Mouse (Mus musculus): ENCODE data around the gene Adh7.

The Adh7 gene

DNA sequence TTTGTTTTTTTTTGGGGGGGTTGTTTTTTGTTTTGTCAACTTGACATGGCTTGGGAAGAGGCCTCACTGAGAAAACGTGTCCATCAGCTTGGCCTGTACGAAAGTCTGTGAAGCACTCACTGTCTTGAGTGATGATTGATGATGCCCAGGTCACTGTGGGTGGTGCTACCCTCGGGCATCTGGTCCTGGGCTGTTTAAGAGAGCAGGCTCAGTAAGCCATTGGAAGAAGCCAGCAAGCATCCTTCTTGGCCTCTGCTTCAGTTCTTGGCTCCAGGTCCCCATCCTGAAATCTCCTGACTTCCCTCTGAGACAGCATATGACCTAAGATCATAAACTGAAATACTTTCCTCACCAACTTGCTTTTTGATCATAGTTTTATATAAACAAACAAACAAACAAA, 37.8 kb downstream of the Adh7 start:
- no peak for DNase-seq (ENCODE audit: low read depth)

DNA sequence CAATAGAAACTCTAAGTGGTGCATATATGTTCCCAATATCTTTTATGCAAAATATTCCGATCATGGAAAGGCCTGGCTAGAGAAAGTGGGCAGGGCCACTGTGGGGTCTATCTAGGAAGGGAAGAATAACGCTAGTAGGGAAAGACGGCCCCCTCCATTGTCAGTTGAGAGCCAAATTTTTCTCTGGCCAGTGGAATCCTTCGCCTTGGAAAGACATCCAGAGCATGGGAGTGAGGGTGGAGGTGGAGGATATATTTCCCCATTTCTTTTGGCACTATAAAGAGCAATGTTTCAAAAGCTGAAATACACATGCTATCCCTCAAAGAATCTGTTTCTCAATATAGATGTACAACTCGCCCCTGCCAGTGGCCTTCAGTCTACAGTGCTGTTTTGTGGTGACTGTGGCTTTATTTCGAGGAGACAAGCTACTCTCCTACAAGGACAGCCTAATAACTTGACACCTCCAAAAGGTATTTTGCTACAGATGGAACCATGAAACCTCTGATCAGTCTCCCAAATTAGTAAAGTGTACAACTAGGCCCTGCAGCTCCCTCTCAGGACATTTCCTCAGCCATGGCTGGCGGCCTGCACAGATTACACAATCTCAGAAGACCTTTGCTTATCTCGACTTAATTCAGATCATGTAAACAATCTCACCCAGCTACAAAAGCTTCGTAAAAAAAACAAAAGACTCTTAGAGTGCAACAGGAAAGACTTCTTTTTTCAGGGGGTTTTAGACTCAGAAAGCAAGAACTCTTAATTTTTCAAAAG, 38.4 kb downstream of the Adh7 start:
- no peak for DNase-seq (ENCODE audit: low read depth)

DNA sequence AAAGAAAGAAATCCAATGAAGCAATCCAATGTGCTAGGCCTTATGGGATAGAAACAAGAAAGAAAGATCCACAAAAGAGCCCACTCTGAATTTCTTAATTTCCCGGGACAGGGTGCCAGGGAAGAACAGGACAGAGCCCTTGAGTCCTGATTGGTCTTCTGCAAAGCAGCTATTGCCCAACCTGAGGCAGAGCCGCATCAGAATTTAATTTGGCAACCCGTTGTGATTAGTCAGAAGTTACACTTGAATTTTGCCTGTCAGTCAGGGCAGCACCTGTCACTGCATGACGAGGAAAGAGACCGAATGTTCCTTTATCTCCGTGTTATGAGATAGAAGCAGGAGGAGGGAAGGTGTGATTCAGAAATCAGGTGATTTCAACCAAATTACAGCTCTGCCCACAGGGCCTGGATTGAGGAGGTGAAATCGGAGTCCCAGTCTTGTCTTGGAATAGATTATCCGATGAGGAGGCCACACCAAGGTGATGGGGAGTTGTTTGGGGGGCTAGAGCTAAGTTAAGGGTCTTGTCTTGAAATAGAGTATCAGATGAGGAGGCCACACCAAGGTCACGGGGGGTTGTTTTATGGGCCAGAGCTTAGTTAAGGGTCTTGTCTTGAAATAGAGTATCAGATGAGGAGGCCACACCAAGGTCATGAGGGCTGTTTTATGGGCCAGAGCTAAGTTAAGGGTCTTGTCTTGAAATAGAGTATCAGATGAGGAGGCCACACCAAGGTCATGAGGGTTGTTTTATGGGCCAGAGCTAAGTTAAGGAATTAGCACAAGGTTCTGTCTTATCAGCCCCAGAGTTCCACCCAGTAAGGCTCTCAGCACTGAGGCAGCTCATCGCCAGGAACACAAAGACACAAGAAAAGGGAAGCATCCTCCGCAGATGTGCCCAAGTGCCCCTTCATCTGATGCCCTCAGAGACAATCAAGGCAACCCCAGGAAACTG, 43.4 kb downstream of the Adh7 start, which contains the start of gene Adh1:
Gene Adh1, plus strand, starts transcription at position 271 of the 949 bp plus-strand sequence.
- no peak for DNase-seq (ENCODE audit: low read depth)

DNA sequence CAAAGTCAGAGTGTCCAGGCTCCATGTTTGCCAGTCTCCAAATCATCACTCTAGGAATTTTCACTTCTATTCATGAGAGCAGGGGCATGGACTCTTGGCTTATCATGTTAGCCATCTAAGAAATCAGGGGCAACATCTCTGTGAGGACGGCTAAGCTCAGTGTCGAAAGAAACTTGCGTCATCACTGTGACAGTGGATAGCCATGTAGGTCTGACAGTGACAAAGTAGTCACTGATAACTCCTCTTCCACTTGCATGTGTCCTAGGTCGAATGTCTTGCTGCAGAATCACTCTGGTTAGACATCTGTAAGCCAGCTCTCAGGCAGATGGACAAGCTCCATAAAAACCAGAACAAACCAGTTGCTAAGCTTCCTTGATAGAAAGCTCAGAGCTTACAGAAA, 45.0 kb downstream of the Adh7 start:
- DNase-seq (ENCODE audit: low read depth) = no peak

DNA sequence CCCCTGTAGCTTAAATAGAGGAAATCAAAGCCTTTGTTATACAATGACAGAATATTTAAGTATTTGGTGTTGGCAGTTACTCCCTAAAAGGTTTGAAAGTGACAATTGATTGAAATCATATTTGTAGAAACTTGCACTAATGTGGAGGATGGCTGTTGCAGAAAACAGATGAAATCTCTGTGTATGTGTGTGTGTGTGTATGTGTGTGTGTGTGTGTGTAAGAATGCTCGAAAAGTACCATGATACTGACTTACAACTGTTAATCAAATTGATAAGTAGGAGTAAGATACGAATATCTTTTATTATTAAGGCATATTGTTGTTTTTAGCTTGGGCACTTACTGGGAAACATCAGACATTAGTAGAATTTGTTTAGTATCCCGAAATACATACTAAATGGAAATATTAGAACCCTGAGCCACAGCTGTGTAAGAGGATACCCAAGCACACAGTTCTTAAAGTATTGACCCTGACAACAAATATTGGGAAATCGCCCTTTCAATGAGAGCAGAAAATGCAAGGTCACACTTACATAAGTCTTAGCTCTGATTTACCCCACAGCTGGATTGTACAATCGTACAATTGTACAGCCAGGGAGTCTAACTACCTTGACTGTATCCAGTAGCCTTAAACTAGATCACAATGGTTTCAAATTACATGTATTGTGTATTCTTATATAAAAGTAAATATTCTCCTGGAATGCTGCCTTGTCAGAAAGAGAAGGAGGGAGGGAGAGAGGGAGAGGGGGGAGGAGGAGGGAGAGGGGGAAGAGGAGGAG, 45.8 kb downstream of the Adh7 start:
- no peak for DNase-seq (ENCODE audit: low read depth)

DNA sequence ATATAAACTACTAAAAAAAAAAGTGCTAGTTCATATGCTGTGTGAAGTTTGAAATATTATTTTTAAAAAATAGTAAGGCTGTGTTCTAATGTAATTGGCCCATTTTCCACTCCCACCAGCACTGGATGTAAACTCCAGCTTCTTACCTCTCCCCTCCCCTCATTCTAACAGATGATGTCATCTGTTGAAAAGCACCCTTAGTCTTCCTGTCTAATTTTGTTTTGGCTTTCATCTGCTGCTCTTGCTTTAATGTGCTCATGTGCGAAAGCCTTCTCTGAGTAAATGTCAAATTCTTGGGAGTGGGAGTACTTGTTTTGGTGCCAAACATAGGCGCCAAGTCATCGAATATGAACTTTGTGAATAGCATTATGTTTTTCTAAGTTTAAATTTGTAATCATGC, 47.1 kb downstream of the Adh7 start:
- DNase-seq (ENCODE audit: low read depth) = no peak

DNA sequence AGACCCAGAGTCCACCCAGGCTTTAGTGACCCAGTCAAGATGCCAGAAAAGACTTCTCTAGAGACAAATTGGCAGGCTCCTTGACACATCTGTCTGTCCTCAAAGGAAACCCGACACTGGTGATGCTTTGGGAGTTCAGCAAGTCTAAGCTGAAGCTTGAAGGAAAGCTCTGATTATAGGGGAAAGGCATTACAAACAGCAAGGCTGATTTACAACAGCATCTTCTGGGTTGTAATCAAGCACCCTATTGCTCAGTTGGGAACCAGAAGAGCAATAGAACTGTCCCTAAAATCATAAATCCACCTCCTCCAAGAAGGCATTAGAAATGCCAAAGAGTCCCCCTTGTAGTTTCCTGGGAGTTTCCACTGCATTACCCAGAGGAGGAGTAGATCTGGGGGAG, 52.9 kb downstream of the Adh7 start:
- no peak for DNase-seq (ENCODE audit: low read depth)

DNA sequence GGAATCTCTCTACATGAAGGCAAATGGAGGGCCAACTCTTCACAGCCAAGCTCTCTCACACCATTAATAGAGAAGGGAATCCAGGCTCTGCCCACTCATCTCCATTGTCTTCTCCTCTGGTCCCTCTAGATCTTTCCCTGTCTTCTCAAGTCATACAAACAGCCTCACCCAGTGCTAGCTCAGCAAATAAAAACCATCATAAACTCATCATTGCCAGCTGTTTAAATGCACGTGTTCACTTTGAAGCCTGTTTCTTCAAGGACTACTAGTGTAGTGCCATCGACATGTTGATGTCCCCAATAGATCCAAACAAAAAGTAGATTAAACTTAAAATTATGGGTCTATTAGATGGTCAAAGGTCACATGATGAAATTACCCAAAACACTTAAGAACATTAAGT, 53.7 kb downstream of the Adh7 start:
- DNase-seq (ENCODE audit: low read depth) = no peak

DNA sequence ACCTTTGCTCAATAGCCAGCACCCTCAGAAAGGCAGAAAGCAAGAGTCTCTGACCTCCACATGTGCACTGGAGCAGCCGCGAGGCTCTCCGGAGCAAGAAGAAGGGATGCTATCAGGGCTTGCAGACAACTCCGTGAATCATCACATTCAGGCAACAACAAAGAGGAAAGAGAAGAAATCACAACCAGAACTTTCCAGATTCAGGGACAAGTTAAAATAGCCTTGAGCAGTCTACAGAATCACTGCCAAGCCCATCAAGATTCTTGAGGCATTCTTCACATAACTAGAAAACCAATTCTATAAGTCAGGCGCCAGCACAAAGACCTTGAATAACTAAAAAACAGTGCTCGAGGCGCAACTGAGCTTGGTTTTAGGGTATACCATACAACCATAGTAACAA, 55.5 kb downstream of the Adh7 start:
- no peak for DNase-seq (ENCODE audit: low read depth)

DNA sequence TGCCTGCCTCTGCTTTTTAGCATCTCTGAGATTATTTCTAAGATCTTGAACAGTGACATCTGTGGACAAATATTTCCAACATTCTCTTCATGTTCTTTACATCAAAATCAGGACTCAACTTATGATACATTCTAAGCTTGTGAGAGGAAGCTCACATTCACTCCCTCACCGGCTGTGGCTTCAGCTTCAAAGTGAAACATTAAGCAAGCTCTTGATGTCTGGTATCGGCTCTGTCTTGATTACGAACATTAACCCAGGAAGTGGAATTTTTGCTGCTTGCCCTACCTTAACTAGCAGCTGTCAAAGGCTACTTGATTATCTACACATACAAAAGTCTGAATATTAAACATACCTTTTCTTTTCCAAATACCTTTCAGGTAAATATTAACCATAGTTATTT, 57.5 kb downstream of the Adh7 start:
- no peak for DNase-seq (ENCODE audit: low read depth)

DNA sequence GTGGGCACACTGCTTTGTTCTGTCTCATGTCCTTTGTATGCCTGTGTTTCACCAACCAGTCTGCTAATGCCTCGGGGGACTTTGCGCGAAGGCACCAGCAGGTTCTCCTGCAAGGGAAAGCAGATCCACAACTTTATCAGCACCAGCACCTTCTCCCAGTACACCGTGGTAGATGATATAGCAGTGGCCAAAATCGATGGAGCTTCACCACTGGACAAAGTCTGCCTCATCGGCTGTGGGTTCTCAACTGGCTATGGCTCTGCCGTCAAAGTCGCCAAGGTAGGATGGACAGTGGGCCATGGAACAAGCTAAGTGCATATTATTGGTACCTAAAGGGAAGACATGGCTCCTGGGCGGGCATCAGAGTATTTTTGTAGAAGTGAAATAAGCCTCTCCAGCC, 65.0 kb downstream of the Adh7 start:
- DNase-seq (ENCODE audit: low read depth) = no peak

All from fibroblast of lung, adult 2 months (primary cell).